Mouse (Mus musculus) WW6 (cell line): ENCODE measurements at regions not wholly inside any gene's neighbourhood (a gene's known extent, or its start where the extent isn't known, plus 50 kb on each side); places are given as distances from the start of the nearest gene placed in this dataset.
"Not testable (repeated sequence)": the region's sequence is repeated elsewhere in the genome, so short reads cannot be mapped to it uniquely, and the experiment has no call there.

Experiments used
- DNase-seq: peaks from one replicate; pipeline ENCODE4 v3.0.0-alpha.2; 2013; ENCODE audit warnings: low read depth, low spot score

DNA sequence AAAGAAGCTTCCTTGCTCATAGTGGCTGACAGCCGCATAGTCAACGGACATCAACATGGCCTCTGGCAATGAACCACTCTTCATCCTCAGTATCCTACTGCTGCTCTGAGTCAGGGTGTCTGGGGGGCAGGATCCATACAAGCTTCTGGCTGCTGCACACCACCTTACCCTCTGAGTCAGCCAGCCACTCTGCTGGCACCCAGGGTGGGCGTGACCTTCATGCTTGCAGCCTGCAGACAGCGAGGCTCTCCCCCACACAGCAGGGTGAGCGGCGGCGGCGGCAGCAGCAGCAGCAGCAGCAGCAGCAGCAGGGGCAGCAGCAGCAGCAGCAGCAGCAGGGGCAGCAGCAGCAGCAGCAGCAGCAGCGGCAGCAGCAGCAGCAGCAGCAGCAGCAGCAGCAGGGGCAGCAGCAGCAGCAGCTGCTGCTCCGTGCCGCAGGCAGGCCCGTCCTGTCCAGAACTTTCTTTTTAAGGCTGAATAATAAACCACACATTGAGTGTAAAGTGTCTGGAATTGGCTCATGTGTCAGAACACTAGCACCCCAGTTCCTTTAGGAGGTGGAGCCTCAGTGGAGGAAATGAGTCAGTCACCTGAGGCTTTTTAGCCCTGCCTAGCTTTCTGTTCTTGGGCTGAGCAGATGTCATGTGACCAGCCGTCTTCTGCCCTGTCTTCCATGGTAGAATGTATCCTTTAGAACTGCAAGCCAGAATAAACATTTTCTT, 186.3 kb downstream of the 1810013L24Rik start:
- DNase-seq, result no peak

DNA sequence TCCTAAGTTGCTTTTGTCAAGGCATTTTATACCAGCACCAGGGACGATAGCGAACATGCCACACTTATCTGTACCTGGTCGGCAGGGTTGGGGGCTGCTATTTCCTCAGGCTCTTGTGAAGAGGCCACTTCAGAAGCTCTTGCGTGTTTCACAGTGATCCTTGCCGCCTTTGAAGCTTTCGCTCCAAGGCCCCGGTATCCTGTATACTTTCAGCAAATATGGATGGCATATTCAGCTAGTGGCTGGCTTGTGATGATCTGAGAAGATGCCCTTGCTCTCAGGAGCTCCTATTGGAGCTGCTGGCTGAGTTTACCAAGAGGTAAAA, 186.8 kb downstream of the 1810013L24Rik start:
- DNase-seq, result no peak

DNA sequence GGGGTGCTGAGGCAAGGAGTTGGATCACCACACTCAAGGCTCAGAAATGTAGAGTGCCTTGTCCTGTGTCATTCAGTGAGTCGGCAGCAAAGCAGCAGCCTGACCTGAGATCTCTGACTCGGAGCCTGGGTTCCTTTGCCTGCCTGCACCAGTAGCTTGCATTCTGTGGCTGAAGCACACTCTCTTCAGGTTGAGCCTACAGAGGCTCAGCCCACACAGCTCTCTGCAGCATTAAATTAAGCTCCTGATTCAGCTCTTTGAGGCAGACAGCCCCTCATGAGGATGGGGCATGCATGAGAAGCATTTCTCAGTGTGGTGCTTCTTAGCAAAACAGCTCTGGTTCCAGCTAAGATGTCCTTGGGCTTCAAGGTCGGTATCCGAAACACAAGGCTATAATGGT, 200.8 kb downstream of the 1810013L24Rik start:
- DNase-seq, result no peak

GRCm38 (mm10) chr16:9043271-9043670, 213.4 kb downstream of the 1810013L24Rik start:
- DNase-seq, result no peak

DNA sequence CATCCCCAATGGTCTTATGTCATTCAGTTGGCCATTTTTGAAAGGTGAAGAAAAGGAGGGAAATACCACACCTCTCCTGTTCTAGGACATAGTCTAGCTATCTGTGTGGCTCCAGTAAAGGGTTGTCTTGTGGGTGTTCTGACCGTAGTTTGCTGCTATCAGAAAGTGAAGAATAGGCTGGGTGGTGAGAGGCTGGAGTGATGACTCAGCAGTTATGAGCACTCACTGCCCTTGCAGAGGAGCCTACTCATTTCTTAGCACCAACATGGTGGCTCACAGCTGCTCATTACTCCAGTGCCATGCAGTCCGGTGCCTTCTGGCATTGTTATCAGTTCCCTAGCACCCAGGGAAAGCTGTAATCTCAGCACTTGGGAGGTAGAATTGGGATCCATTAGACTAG, 217.0 kb downstream of the 1810013L24Rik start:
- no peak for DNase-seq

- no peak for DNase-seq
These were observed 224.5 kb downstream of the 1810013L24Rik start for GRCm38 (mm10) chr16:9054415-9054814.

DNA sequence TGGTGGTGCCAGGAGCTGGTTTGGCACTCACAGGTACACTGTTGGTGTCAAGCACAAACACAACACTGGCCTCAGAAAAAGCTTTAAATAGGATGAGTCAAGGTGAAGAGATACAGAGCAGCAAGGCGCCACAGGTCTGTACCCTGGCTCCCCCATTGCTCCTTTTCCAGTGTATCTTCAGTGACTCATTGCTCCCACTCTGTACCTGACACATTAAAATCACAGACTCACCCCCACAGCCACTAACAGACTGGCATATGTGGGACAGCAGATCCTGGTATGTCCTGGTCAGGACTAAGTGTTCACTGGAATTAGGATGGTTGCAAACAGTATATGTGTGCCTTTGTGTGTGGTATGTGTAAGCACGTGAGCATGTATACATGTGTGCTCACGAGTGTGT, 226.5 kb downstream of the 1810013L24Rik start:
- DNase-seq, result no peak

DNA sequence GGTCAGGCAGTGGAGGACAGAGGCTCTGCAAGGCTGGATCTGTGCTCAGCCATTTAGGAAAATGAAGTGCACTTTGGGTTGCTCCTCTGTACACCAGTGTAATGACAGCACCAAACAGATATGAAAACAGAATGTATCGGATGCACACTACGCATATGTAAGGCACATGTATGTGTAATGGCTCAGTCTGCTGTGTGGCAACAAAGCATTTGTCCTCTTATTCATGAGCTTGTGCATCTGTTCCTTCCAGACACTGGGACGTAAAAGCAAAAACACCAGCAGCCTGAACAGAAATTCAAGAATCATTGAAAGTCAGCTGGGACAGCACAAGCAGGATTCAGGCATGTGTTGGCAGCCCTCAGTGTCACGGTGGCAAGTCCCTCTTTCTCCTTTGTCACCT, 241.6 kb downstream of the 1810013L24Rik start:
- DNase-seq, result no peak

- DNase-seq, result not testable (repeated sequence)
These were observed 242.1 kb downstream of the 1810013L24Rik start for GRCm38 (mm10) chr16:9071956-9072355.

DNA sequence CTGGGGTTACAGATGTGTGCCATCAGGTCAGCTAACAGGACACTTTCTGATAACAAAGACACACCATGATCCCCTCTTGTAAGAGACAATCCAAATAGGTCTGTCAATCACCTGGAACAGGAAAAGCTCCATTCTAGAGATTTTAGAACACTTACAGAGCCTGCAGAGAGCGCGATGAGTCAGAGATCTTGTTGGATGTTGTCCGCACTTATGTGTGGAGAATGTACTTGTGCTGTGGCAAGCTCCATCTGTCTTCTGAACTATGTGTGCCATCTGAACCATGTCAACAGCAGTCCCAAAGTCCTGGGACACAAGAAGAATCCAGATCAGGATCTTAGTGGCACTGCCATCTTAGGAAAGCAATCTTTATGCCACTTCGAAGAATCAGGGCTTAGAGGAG, 244.4 kb downstream of the 1810013L24Rik start:
- DNase-seq, result no peak

GRCm38 (mm10) chr16:9077451-9077850, 247.6 kb downstream of the 1810013L24Rik start:
- no peak for DNase-seq

DNA sequence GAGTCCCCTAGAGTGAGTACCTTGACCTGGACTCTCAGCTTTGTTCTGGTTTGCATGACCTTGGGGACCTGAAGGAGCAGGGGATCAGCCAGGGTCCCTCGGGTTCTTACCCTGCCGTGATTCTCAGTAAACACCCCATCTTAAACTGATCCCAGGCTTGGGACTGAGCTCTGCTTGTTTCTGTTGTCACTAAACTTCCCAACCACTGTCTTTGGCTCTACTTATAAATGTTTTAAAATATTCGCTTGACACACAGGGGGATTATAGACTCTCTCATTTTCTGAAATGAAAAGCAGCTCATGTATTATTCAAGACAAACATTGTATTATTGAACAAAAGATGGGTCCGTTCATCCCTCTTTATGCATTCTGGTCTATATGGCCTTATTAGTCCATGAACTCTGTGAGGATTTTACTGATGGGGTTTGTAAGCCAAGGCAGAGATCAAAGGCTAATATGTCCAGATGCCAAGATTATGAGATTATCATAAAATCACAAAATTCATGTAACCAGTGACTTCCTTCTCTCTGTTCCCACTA, 248.6 kb downstream of the 1810013L24Rik start:
- DNase-seq, result no peak

- no peak for DNase-seq
These were observed 253.1 kb downstream of the 1810013L24Rik start for GRCm38 (mm10) chr16:9083040-9083439.

GRCm38 (mm10) chr16:9083740-9084139, 253.8 kb downstream of the 1810013L24Rik start:
- DNase-seq, result peak; percentile 13

DNA sequence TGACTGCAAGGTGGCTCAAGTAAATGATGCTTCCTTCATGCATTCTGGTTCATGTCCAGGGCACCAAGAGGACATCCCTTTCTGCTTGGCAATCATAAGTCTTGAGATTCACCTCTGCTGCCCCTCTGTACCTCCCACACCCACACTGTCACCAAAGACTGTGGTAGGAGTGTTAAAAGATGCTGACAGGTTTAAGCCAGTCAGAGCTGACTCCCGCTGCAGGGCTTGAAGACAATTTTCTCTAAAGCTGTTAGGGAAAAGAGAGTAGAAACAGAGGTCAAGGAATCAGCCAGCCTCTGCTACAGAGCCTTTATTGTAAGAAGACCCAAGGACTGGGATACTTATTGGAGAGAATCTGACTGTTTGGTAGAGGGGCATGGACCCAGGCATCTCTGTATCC, 254.7 kb downstream of the 1810013L24Rik start:
- no peak for DNase-seq

- no peak for DNase-seq
These were observed 255.2 kb downstream of the 1810013L24Rik start for GRCm38 (mm10) chr16:9085133-9085532.

GRCm38 (mm10) chr16:9085977-9086376, 256.1 kb downstream of the 1810013L24Rik start:
- no peak for DNase-seq

DNA sequence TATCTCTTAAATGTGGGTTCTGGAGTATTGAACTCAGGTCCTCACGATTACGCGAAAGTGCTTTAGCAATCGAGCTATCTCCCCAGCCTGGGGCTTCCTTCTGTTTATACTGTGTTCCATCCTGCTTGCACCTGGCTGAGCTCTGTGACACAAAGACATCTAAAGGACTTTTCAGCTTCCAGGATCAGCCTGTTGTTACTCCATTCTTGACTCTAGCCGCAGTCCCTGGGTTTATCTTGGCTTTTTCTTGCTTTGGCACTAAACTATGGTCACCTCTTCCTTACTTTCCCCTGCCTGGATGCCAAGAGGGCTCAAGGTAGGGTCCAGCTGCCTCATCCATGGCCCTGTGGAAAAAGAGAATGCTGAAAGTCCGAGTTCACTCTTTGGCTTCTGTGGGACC, 261.9 kb downstream of the 1810013L24Rik start:
- no peak for DNase-seq

- DNase-seq, result no peak
These were observed 262.4 kb downstream of the 1810013L24Rik start for GRCm38 (mm10) chr16:9092191-9092848.

GRCm38 (mm10) chr16:9093593-9093992, 263.7 kb downstream of the 1810013L24Rik start:
- DNase-seq, result no peak

DNA sequence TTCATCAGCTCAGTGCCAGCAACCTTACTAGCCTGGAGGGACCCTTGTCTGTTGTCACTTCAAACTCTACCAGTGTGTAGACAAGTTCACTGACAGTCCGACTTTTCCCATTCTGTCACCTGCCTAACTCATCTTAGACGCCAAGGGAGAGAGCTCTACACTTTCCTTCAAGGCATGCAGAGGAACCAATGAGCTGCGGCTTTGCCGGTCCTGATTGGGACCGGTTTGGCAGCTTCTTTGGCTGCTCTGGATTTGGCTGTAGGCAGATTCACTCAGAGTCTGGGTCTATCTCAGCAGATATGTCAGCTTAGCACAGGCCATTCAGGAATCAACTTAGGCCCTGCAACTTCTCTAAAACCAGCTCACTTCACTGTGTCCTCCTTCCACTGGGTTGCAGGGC, 264.3 kb downstream of the 1810013L24Rik start:
- DNase-seq, result no peak

- DNase-seq, result no peak
These were observed 276.3 kb downstream of the 1810013L24Rik start for GRCm38 (mm10) chr16:9106211-9106610.

DNA sequence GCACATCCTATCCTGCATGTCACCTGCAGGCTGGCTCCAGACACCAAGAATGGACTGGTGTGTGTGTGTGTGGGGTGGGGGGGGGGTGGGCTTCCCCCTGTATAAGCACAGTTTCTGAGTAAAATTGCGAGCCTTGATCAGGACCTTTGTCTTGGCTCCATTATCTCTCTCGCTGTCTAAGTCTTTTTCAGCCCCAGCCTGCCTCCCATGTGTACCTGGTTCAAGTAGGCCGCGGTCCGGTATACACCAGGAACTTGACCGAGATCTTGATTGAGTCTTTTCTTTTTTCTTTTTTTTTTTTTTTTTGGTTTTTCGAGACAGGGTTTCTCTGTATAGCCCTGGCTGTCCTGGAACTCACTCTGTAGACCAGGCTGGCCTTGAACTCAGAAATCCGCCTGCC, 276.8 kb downstream of the 1810013L24Rik start:
- DNase-seq, result not testable (repeated sequence)
